Mouse (Mus musculus) midbrain, embryonic 12.5 days (tissue): ENCODE data around the gene Klrd1. TPM values are rescaled to one million over a fixed set of nuclear protein-coding genes. Genes with fewer than 3 reads are reported as not detected.

ENCODE experiments used
- ATAC-seq: fragments of 200-750 bp; cut with Nextera tagmentation; 2 replicates; pipeline ENCODE4 v1.8.0; 2017; ENCODE audit warnings: low read depth, moderate TSS enrichment, moderate library complexity; ENCODE audit not compliant: low FRiP score
- H3K27ac ChIP-seq: fragments of 300-500 bp; sonication (generic); replicated peaks from 2 replicates; pipeline ENCODE4 v1.5.1; 2016; ENCODE audit warnings: mild to moderate bottlenecking
- H3K27me3 ChIP-seq: fragments of 300-500 bp; sonication (generic); 2 replicates; pipeline ENCODE4 v1.6.1; 2016; ENCODE audit warnings: mild to moderate bottlenecking
- H3K36me3 ChIP-seq: fragments of 300-500 bp; sonication (generic); 2 replicates; pipeline ENCODE4 v1.6.1; 2016
- H3K4me1 ChIP-seq: fragments of 300-500 bp; sonication (generic); 2 replicates; pipeline ENCODE4 v1.6.1; 2016
- H3K4me2 ChIP-seq: fragments of 300-500 bp; sonication (generic); replicated peaks from 2 replicates; pipeline ENCODE4 v1.6.1; 2016; ENCODE audit warnings: mild to moderate bottlenecking, moderate library complexity
- H3K4me3 ChIP-seq: fragments of 300-500 bp; sonication (generic); 2 replicates; pipeline ENCODE4 v1.5.1; 2016; ENCODE audit warnings: mild to moderate bottlenecking
- H3K9ac ChIP-seq: fragments of 300-500 bp; sonication (generic); replicated peaks from 2 replicates; pipeline ENCODE4 v1.6.1; 2016; ENCODE audit warnings: mild to moderate bottlenecking, moderate library complexity
- H3K9me3 ChIP-seq: fragments of 300-500 bp; sonication (generic); 2 replicates; pipeline ENCODE4 v1.6.1; 2016; ENCODE audit warnings: mild to moderate bottlenecking
- WGBS: fragments of 180-500 bp; shearing (Covaris S2); methylation state at CpG from one replicate; pipeline ENCODE4 v1.1.7; 2016; 5-methylcytosine and 5-hydroxymethylcytosine counted together
- polyA plus RNA-seq: library from polyadenylated mRNA; unstranded; fragments of >200 nt; fragmentation: Nextera tagmentation; extraction: Ambion mirVana; gene quantifications from 2 replicates; pipeline ENCODE4 v1.2.1, GENCODE M21; 2016

The Klrd1 gene
- polyA plus RNA-seq = 0.47 TPM in 1 of 2 replicates, not detected in the other

- Histone ChIP-seq H3K4me3 (no peak within 1 kb of the TSS), H3K36me3 (no peaks in the 10 kb centered on the region), H3K4me2 (no peak within 1 kb of the TSS), H3K9me3 (no peaks in the 10 kb centered on the region), H3K27me3 (no peaks in the 10 kb centered on the region), H3K27ac (no peak within 1 kb of the TSS), H3K4me1 (no peaks in the 10 kb centered on the region), H3K9ac (no peak within 1 kb of the TSS)
- no peak for ATAC-seq
- WGBS = 84% methylated on average over 3 of the region's 3 CpGs
Measured at GRCm38 (mm10) chr6:129591508-129591907, at the start of gene Klrd1. Gene Klrd1 (plus strand): TSS chr6:129591782.

DNA sequence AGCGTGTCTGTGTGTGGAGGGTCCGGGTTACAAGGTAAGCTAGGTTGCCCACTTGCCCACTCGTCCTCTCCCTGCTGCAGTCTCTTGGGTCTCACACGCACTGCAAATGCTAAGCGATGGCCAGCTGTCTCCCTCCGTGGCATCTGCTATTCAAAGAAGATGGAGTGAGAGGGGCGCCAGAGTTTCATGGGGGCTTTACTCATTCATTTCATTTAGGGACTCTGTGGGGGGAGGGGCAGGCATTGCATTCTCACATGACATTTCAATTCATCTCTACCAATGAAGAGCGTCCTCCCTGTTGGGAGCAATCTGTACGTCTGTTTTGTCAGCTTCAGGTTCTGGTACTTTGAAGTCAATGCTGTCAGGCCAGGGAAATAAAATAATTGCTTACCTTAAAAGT lies 49.7 kb upstream of the Klrd1 start:
- Histone ChIP-seq H3K9me3 (no peaks in the 10 kb centered on the region), H3K9ac (no peak overlapping the region), H3K4me2 (no peak overlapping the region), H3K36me3 (peaks cover 48% of the 10 kb centered on the region), H3K27ac (no peak overlapping the region), H3K27me3 (no peaks in the 10 kb centered on the region), H3K4me3 (no peak overlapping the region), H3K4me1 (no peaks in the 10 kb centered on the region; the same call in 1 of the 2 replicates)
- WGBS = 57% methylated on average over 9 of the region's 9 CpGs
- no peak for ATAC-seq

DNA sequence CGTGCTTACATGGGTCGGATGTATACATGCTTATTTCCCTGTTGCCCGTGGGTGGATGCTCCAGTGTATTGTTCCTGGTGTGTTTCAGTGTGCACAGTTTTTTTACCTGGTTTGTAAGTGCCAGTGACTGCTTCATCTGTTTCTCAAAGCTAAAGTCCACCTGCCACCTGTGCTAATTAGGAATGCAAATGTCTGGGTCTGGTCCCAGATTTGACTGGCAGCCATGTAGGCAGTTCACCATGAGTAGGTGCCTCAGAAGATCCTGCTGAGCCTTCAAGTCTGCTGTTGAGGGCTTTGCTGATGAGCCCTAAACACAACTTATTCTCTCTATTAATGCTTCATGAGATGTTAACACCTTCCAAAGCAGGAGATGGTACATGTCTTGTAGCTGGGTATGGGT lies 49.0 kb upstream of the Klrd1 start:
- no peaks in the 10 kb centered on the region for H3K9me3 ChIP-seq
- H3K27ac ChIP-seq = no peak overlapping the region
- WGBS = 91% methylated on average over 3 of the region's 3 CpGs
- ATAC-seq = no peak
- no peaks in the 10 kb centered on the region; the same call in 1 of the 2 replicates for H3K4me1 ChIP-seq
- H3K36me3 ChIP-seq = peaks cover 46% of the 10 kb centered on the region
- H3K4me3 ChIP-seq = no peak overlapping the region
- H3K4me2 ChIP-seq = no peak overlapping the region
- no peaks in the 10 kb centered on the region for H3K27me3 ChIP-seq
- no peak overlapping the region for H3K9ac ChIP-seq

DNA sequence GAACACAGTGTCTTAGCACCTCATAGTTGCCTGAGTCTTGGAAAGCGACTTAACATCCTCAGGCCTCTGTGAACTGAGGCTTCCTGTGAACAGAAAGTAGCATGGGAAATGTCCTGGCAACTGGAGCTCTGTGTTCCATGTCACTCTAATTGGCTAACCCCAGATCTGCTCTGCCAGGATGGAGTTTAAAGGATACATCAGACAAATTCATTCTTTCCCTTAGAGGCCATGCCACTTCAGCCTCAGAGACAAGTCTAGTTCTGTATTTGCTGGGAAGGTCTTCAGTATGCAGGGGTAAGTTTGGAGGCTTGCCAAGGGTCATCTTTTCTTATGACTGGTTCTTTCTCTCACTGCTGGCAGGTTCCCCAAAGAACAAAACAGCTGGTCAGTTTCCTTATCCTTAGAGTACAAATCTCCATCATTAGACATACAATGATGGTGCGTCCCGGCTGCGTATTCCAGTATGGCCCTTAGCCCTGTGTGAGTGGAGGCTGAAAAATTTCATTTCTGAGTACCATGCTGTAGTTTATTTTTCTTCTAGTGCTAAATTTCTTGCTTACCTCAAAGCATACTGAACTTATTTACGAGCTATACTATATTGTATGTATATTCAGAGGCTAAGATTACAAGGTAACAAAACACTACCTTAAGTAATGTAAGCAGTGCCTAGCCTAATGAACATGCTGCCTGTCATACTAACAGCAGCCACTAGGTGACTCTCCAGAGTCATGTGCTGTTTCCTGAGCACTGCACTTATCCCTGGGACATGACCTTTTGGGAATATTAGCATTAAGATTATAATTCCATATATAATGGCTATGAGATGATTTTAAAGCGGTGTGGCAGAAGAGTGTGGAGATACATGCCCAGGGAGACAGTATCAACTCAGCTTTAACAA lies 47.6 kb upstream of the Klrd1 start:
- 68% methylated on average over 6 of the region's 6 CpGs for WGBS

DNA sequence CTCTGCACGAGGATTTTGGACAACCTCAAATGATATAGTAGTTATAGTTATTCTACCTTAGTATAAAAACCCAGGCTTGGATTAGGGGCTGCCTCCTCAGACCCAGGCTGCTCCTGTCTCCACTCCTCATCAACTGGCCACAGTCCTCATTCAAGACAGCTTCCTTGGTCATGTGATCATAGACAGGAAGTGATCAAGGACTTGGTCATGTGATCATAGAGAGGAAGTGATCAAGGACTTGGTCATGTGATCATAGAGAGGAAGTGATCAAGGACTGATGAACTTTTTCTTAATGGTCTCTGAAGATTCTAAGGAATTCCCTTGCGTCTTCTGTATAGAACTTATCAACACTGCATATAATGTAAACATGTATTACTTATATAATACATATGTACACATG lies 44.3 kb upstream of the Klrd1 start:
- WGBS = 87% methylated on average over 2 of the region's 2 CpGs

More for the DNA sequence above, 47.6 kb upstream of the Klrd1 start:
- Histone ChIP-seq H3K4me1 (no peaks in the 10 kb centered on the region; the same call in 1 of the 2 replicates), H3K27ac (no peak overlapping the region), H3K4me3 (no peak overlapping the region), H3K9me3 (no peaks in the 10 kb centered on the region), H3K9ac (no peak overlapping the region), H3K4me2 (no peak overlapping the region), H3K36me3 (peaks cover 32% of the 10 kb centered on the region), H3K27me3 (no peaks in the 10 kb centered on the region)
- ATAC-seq = peak; percentile 85

GRCm38 (mm10) chr6:129548009-129548408 lies 43.6 kb upstream of the Klrd1 start:
- Histone ChIP-seq H3K4me3 (no peak overlapping the region), H3K27me3 (no peaks in the 10 kb centered on the region), H3K4me2 (no peak overlapping the region), H3K27ac (no peak overlapping the region), H3K9me3 (no peaks in the 10 kb centered on the region), H3K9ac (no peak overlapping the region), H3K4me1 (no peaks in the 10 kb centered on the region), H3K36me3 (no peaks in the 10 kb centered on the region)
- no peak for ATAC-seq
- WGBS = 77% methylated on average over 3 of the region's 3 CpGs

More for the DNA sequence above, 44.3 kb upstream of the Klrd1 start:
- no peaks in the 10 kb centered on the region for H3K9me3 ChIP-seq
- no peak for ATAC-seq
- no peak overlapping the region for H3K4me3 ChIP-seq
- H3K4me2 ChIP-seq = no peak overlapping the region
- no peaks in the 10 kb centered on the region for H3K27me3 ChIP-seq
- H3K4me1 ChIP-seq = no peaks in the 10 kb centered on the region
- no peak overlapping the region for H3K27ac ChIP-seq
- no peak overlapping the region for H3K9ac ChIP-seq
- no peaks in the 10 kb centered on the region for H3K36me3 ChIP-seq

DNA sequence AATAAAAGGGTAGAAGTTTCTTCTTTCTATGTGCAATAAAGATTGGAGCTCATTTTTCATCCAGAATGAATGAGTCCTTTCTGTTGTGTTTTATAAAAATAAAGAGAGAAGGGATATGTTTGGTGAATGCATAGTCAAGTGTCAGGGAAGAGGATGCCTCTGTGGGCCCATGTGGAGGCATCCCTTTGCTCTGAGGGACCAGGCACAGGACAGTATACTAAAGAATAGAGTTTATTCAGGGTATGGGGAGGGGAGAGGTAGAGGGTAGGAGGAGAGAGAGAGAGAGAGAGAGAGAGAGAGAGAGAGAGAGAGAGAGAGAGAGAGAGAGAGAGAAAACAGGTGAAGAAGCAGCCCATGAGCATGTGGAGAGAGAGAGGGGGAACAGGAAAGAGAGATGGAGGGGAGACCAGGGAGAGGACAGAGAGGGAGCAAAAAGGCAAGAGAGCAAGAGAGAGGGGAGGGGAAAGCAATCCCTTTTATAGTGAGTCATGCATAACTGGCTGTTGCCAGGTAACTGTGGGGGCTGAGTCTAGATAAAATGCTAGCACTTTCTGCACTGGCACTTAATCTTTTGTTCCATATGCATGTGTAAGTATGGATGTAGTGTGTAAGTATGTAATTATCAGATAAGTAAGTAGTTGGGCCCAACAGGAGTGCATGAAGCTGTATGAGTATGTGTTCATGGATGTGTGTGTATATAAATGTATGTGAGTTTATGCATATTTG lies 34.1 kb upstream of the Klrd1 start:
- Histone ChIP-seq H3K36me3 (no peaks in the 10 kb centered on the region), H3K27me3 (no peaks in the 10 kb centered on the region), H3K4me2 (no peak overlapping the region), H3K4me3 (no peak overlapping the region), H3K9me3 (no peaks in the 10 kb centered on the region), H3K27ac (no peak overlapping the region), H3K9ac (no peak overlapping the region), H3K4me1 (peaks cover 11% of the 10 kb centered on the region)
- peak; percentile 67 for ATAC-seq

DNA sequence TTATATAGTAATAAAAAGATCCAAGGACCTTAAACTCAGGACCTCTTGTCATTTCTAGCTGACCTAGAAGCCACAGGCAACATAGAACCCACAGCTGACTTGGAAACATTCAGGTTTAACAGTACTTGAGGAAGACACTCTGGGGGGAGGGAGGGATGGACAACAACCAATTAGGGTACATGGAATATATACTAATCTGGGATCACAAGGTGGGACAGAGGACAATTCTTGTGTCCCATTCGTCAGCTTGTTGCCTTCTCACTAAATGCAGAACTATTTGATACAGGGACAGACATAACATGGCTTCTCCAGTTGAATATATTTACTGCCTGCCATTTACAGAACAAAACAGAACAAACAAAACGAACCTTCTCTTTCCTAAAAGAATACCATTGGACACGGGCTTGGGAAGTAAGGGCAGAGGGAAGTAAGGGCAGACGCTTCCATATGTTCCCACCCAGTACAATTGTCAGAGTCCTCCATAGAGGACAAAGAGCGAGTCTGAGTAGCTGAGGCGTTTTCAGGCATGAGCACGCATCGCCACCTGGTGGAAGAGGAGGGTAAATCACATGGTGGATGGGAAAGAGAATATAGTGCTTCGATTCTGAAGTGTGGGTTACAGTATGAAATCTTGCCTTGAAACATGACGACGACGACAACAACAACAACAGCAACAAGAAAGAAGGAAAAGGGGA lies 32.5 kb upstream of the Klrd1 start:
- H3K27ac ChIP-seq = no peak overlapping the region

DNA sequence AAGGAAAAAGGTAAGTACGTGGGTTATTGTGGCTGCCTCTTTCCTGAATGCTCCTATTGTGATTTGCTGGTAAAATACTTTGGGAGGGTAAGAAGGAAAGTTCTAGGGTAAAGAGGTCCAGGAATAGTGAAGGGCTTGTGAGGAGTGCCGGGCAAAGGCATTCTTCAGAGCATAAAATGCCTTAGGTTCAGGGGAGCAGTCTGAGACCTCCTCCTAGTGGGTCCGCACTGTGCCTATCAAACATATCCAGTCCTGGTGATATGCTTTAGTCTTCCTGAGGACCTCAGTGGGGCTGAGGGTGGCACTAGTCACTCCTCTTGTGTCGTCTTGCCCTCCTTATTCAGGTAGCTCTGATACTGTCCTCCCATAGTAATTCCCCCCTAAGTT lies 31.9 kb upstream of the Klrd1 start:
- Histone ChIP-seq H3K4me1 (peaks cover 11% of the 10 kb centered on the region), H3K27ac (no peak overlapping the region), H3K9ac (no peak overlapping the region), H3K4me3 (no peak overlapping the region), H3K4me2 (no peak overlapping the region), H3K9me3 (no peaks in the 10 kb centered on the region), H3K36me3 (no peaks in the 10 kb centered on the region), H3K27me3 (no peaks in the 10 kb centered on the region)
- peak; percentile 52 for ATAC-seq
- 58% methylated on average over 4 of the region's 4 CpGs for WGBS

More for the DNA sequence above, 32.5 kb upstream of the Klrd1 start:
- H3K36me3 ChIP-seq = no peaks in the 10 kb centered on the region
- peaks cover 11% of the 10 kb centered on the region for H3K4me1 ChIP-seq
- H3K27me3 ChIP-seq = no peaks in the 10 kb centered on the region
- WGBS = 20% methylated on average over 12 of the region's 12 CpGs
- no peaks in the 10 kb centered on the region for H3K9me3 ChIP-seq
- peak; percentile 82 for ATAC-seq
- no peak overlapping the region for H3K4me3 ChIP-seq
- H3K9ac ChIP-seq = no peak overlapping the region
- H3K4me2 ChIP-seq = no peak overlapping the region

GRCm38 (mm10) chr6:129565257-129565656 lies 26.3 kb upstream of the Klrd1 start:
- Histone ChIP-seq H3K4me1 (no peaks in the 10 kb centered on the region), H3K27me3 (no peaks in the 10 kb centered on the region), H3K4me2 (no peak overlapping the region), H3K27ac (no peak overlapping the region), H3K9ac (no peak overlapping the region), H3K4me3 (no peak overlapping the region), H3K9me3 (no peaks in the 10 kb centered on the region), H3K36me3 (no peaks in the 10 kb centered on the region)
- ATAC-seq = no peak
- 85% methylated on average over 2 of the region's 2 CpGs for whole genome bisulfite sequencing

DNA sequence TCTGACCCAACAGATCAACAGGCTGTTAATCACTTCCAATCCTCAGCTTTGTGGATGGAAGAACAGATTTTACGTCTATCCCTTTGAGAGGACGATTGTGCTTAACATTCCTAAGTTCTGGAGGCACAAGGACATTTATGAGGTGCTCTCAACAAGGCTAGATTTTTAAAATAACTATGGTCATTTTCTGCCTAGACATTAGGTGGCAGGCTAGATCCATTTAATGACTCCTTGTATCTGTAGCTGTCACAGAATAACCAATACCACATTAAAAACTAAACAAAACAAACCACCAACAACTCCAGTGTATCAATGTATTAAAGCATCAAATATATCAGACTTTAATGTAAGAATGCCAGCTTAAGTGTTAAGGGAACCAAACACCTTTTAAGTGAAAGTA lies 16.3 kb upstream of the Klrd1 start:
- Histone ChIP-seq H3K9ac (no peak overlapping the region), H3K4me3 (no peak overlapping the region), H3K4me2 (no peak overlapping the region), H3K27ac (no peak overlapping the region), H3K27me3 (no peaks in the 10 kb centered on the region), H3K4me1 (no peaks in the 10 kb centered on the region), H3K36me3 (no peaks in the 10 kb centered on the region), H3K9me3 (no peaks in the 10 kb centered on the region)
- no peak for ATAC-seq
- WGBS = 34% methylated on average over 2 of the region's 2 CpGs

DNA sequence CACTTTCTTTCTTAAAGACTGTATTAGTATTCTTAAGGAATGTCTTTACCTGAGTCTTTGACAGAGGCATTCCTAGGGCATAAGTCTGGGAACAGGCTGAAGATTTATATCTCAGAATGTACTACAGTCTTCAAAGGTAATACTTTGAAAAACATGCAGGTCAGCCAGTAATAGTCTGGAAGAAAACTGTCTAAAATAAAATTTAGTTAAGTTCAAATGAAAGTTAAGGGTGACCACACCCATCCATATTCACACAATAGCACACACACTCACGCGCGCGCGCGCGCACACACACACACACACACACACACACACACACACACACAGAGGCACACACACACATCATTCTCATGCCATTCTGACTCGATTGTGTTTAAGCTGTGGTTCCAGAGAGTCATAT lies 14.0 kb upstream of the Klrd1 start, which contains the start of gene Klre1:
Gene Klre1, plus strand, starts transcription at position 301 of the 400 bp plus-strand sequence.
- Histone ChIP-seq H3K4me3 (no peak within 1 kb of the TSS), H3K4me2 (no peak within 1 kb of the TSS), H3K27ac (no peak within 1 kb of the TSS), H3K4me1 (no peaks in the 10 kb centered on the region), H3K9me3 (no peaks in the 10 kb centered on the region), H3K27me3 (no peaks in the 10 kb centered on the region), H3K9ac (no peak within 1 kb of the TSS), H3K36me3 (no peaks in the 10 kb centered on the region)
- WGBS = 95% methylated on average over 8 of the region's 8 CpGs
- no peak for ATAC-seq
